Mouse (Mus musculus) kidney, postnatal 10 days (tissue): Measurements from ENCODE around the gene Dok5.

ENCODE experiments used
- DNase-seq: peaks from one replicate; pipeline ENCODE4 v3.0.0; 2021; ENCODE audit warnings: mixed read lengths

The Dok5 gene

GRCm38 (mm10) chr2:170731632-170732561 is at the start of gene Dok5:
Gene Dok5 (plus strand): TSS chr2:170731807.
- DNase-seq: peak; percentile 87

GRCm38 (mm10) chr2:170683385-170683784 is 48.2 kb upstream of the Dok5 start:
- no peak for DNase-seq

GRCm38 (mm10) chr2:170695071-170695936 is 36.3 kb upstream of the Dok5 start:
- no peak for DNase-seq

GRCm38 (mm10) chr2:170695937-170696510 is 35.6 kb upstream of the Dok5 start:
- DNase-seq: no peak

- no peak for DNase-seq
Measured at GRCm38 (mm10) chr2:170700471-170700870, 31.1 kb upstream of the Dok5 start.

GRCm38 (mm10) chr2:170706488-170706887 is 25.1 kb upstream of the Dok5 start:
- no peak for DNase-seq

- DNase-seq: no peak
Measured at GRCm38 (mm10) chr2:170707672-170708071, 23.9 kb upstream of the Dok5 start.

GRCm38 (mm10) chr2:170708901-170709300 is 22.7 kb upstream of the Dok5 start:
- no peak for DNase-seq

GRCm38 (mm10) chr2:170712658-170713285 is 18.8 kb upstream of the Dok5 start:
- no peak for DNase-seq

- DNase-seq: no peak
Measured at GRCm38 (mm10) chr2:170720386-170720785, 11.2 kb upstream of the Dok5 start.

- DNase-seq: no peak
Measured at GRCm38 (mm10) chr2:170724136-170724535, 7.5 kb upstream of the Dok5 start.

- no peak for DNase-seq
Measured at GRCm38 (mm10) chr2:170724716-170725115, 6.9 kb upstream of the Dok5 start.

GRCm38 (mm10) chr2:170725796-170726195 is 5.8 kb upstream of the Dok5 start:
- DNase-seq: no peak

GRCm38 (mm10) chr2:170726996-170727710 is 4.5 kb upstream of the Dok5 start:
- no peak for DNase-seq

- no peak for DNase-seq
Measured at GRCm38 (mm10) chr2:170728864-170729263, 2.7 kb upstream of the Dok5 start.

GRCm38 (mm10) chr2:170729661-170730060 is 1.9 kb upstream of the Dok5 start:
- no peak for DNase-seq

GRCm38 (mm10) chr2:170730136-170730535 is 1.5 kb upstream of the Dok5 start:
- DNase-seq: no peak

GRCm38 (mm10) chr2:170730781-170731180 is 826 bp upstream of the Dok5 start:
- DNase-seq: no peak

- no peak for DNase-seq
Measured at GRCm38 (mm10) chr2:170731205-170731604, 402 bp upstream of the Dok5 start.

- DNase-seq: no peak
Measured at GRCm38 (mm10) chr2:170733671-170734070, 2.1 kb downstream of the Dok5 start.

GRCm38 (mm10) chr2:170734446-170734845 is 2.8 kb downstream of the Dok5 start:
- no peak for DNase-seq

GRCm38 (mm10) chr2:170738446-170738845 is 6.8 kb downstream of the Dok5 start:
- DNase-seq: no peak
